Mouse (Mus musculus) midbrain, embryonic 15.5 days (tissue): ENCODE measurements at regions not wholly inside any gene's neighbourhood (a gene's known extent, or its start where the extent isn't known, plus 50 kb on each side); places are given as distances from the start of the nearest gene placed in this dataset.

Source experiments
- ATAC-seq: fragments of 200-750 bp; cut with Nextera tagmentation; replicated peaks from 2 replicates; pipeline ENCODE4 v1.8.0; 2017; ENCODE audit warnings: moderate TSS enrichment
- H3K27ac ChIP-seq: fragments of 300-500 bp; sonication (generic); 2 replicates; pipeline ENCODE4 v1.5.1; 2015; ENCODE audit warnings: mild to moderate bottlenecking, inconsistent platforms
- H3K27me3 ChIP-seq: fragments of 300-500 bp; sonication (generic); replicated peaks from 2 replicates; pipeline ENCODE4 v1.6.1; 2015; ENCODE audit warnings: inconsistent platforms
- H3K36me3 ChIP-seq: fragments of 300-500 bp; sonication (generic); replicated peaks from 2 replicates; pipeline ENCODE4 v1.6.1; 2015; ENCODE audit warnings: inconsistent platforms
- H3K4me1 ChIP-seq: fragments of 300-500 bp; sonication (generic); 2 replicates; pipeline ENCODE4 v1.6.1; 2015; ENCODE audit warnings: inconsistent platforms
- H3K4me2 ChIP-seq: fragments of 300-500 bp; sonication (generic); 2 replicates; pipeline ENCODE4 v1.6.1; 2015; ENCODE audit warnings: inconsistent platforms, mild to moderate bottlenecking, moderate library complexity
- H3K4me3 ChIP-seq: fragments of 300-500 bp; sonication (generic); 2 replicates; pipeline ENCODE4 v1.5.1; 2015; ENCODE audit warnings: mild to moderate bottlenecking, inconsistent platforms
- H3K9ac ChIP-seq: fragments of 300-500 bp; sonication (generic); 2 replicates; pipeline ENCODE4 v1.6.1; 2015; ENCODE audit warnings: mild to moderate bottlenecking, inconsistent platforms
- H3K9me3 ChIP-seq: fragments of 300-500 bp; sonication (generic); 2 replicates; pipeline ENCODE4 v1.6.1; 2016; ENCODE audit warnings: inconsistent platforms
- WGBS: fragments of 180-500 bp; shearing (Covaris S2); methylation state at CpG from one replicate; pipeline ENCODE4 v1.1.7; 2015; ENCODE audit warnings: mixed read lengths; 5-methylcytosine and 5-hydroxymethylcytosine counted together

DNA sequence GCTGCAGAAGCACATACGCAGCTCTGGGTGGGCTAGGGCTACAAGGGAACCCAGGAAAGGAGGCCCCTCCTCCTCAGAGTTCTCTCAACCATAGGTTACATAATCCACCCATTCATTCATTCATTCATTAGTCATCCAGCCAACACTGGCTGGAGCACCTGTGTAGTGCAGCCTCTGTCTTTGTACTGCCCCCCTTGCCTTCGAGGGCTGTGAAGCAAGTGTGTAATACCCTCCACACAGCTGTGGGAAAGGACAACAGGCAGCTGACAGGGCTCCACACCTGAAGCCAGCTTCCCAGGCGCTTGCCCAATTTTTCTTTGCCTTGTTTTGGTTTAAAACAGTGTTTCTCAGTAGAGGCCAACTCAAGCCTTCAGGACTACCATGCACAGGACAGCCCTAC, 285.0 kb upstream of the Runx1 start:
- Histone ChIP-seq H3K9me3 (no peaks in the 10 kb centered on the region), H3K4me3 (no peak overlapping the region), H3K36me3 (no peaks in the 10 kb centered on the region), H3K27me3 (no peaks in the 10 kb centered on the region), H3K27ac (no peak overlapping the region), H3K4me1 (no peaks in the 10 kb centered on the region), H3K9ac (no peak overlapping the region), H3K4me2 (no peak overlapping the region)
- 80% methylated on average over 3 of the region's 3 CpGs for WGBS
- no peak for ATAC-seq

DNA sequence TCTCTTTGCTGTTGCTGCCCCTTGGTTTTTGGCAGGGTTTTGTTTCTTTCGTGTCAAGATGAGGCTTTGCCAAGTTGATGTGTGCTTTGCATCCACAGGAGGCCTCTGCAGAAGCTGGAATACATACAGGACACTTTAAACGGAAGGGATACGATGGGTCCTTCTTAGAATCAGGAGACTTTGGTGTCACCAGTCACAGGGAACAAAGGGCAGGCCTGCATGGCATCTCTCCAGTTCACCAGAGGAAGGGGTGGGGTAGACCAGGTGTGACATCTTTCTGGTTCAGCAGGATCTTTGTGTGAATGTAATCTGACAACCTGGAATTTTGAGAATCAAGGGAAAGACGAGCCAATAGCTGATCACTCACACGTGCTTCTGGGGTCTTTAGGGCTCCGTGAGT, 284.5 kb upstream of the Runx1 start:
- Histone ChIP-seq H3K4me1 (no peaks in the 10 kb centered on the region), H3K4me2 (no peak overlapping the region), H3K9me3 (no peaks in the 10 kb centered on the region), H3K9ac (no peak overlapping the region), H3K4me3 (no peak overlapping the region), H3K27me3 (no peaks in the 10 kb centered on the region), H3K36me3 (no peaks in the 10 kb centered on the region), H3K27ac (no peak overlapping the region)
- WGBS = 75% methylated on average over 6 of the region's 6 CpGs
- ATAC-seq = no peak

DNA sequence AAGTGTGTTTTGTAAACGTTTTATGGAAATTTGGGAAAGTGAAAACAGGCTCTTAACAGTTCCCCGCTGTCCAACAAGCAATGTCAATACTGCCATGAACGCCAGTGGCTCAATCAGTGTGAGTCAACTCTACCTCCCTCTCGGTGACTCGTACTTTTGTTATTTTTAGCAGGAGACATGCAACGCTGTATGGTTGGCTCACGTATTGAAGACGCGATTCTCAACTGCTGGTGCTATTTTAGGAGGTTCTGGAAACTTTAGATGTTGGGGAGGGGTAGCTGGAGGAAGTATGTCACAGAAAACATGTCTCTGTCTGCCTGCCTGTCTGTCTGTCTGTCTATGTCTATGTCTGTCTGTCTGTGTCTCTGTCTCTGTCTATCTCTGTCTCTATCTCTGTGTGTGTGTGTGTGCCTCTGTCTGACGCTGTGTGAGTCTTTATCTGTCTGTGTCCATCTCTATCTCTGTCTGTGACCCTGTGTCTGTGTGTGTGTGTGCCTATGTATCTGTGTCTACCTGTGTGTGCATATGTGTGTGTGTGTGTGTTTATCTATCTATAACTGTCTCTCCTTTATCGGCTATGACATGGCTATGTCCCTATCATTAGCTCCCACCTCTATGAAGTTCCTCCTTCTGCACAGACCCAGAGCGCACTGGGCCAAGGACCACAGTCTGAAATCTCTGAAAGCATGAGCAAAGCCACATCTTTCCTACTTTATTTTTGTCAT, 283.9 kb upstream of the Runx1 start:
- 91% methylated on average over 12 of the region's 12 CpGs for WGBS
- H3K4me2 ChIP-seq = no peak overlapping the region
- no peaks in the 10 kb centered on the region for H3K9me3 ChIP-seq
- no peaks in the 10 kb centered on the region for H3K36me3 ChIP-seq
- H3K4me1 ChIP-seq = no peaks in the 10 kb centered on the region
- no peak overlapping the region for H3K27ac ChIP-seq
- no peak overlapping the region for H3K9ac ChIP-seq
- H3K27me3 ChIP-seq = no peaks in the 10 kb centered on the region
- H3K4me3 ChIP-seq = no peak overlapping the region
- ATAC-seq = no peak

DNA sequence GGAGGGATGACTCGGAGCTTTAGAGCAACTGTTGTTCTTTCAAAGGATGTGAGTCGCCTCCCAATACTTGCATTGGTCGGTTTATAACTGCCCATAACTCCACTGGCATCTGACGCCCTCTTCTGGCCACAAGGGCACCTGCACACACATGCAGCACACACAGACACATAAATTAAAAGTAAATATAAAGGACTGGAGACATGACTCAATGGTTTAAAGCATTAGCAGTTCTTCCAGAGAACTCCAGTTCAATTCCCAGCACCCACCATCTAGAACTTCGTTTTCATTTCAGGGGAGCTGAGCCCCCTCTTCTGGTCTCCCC, 281.5 kb upstream of the Runx1 start:
- no peak overlapping the region for H3K27ac ChIP-seq
- no peaks in the 10 kb centered on the region for H3K9me3 ChIP-seq
- no peak overlapping the region for H3K4me2 ChIP-seq
- WGBS = 85% methylated on average over 5 of the region's 5 CpGs
- H3K27me3 ChIP-seq = no peaks in the 10 kb centered on the region
- no peaks in the 10 kb centered on the region for H3K4me1 ChIP-seq
- H3K9ac ChIP-seq = no peak overlapping the region
- no peaks in the 10 kb centered on the region for H3K36me3 ChIP-seq
- ATAC-seq = no peak
- no peak overlapping the region for H3K4me3 ChIP-seq

DNA sequence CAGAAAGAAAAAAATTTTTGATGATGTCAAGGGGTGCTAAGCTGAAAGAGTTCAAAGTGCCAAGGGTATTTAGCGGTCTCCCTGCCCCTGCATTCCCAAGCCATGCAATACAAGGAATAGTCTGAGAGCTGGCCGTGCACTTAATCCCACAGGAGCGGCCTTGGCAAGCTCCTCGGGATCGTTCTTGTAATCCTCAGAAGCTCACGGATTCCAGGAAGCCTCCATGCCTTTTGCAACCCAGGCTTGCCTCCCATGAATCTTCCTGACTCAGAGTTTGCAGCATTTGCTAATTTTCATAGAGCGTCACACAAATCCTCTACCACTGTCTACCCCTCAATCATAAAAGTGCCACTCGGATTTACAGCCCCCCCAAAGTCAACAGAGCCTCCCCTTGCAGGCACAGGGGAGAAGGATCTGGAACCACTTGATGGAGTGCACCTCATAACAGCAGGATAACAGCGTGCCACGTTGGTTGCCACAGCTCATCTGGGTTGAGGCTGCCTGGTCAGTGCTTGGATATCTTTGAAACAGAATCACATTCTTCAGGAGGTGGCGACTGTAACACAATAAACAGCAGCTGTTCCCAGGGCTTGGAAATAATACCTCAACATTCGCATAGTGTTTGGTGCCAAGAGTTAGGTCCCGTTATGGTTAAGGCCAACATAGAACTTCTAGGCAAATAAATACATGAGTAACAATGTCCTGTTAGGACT, 281.0 kb upstream of the Runx1 start:
- Histone ChIP-seq H3K4me3 (no peak overlapping the region), H3K27me3 (no peaks in the 10 kb centered on the region), H3K27ac (no peak overlapping the region), H3K9ac (no peak overlapping the region), H3K4me2 (no peak overlapping the region), H3K36me3 (no peaks in the 10 kb centered on the region), H3K9me3 (no peaks in the 10 kb centered on the region), H3K4me1 (no peaks in the 10 kb centered on the region)
- ATAC-seq = no peak
- 79% methylated on average over 13 of the region's 13 CpGs for WGBS

DNA sequence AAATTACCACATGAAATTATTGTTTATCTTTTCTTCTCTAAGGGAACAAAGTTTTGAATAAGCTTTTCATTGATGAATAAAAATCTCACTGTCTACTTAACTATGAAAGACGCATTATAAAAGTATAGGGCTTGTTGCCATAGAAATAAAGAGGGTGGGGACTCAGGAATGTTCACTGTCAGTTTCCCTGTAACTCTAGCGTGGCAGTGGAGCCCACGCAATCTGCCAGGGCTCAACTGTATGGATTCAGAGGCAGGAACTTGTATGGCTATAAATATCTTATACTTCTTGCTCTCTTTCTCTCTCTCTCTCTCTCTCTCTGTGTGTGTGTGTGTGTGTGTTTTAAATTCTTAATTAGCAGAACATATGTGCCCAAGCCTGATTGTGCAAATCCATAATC, 276.2 kb upstream of the Runx1 start:
- ATAC-seq = no peak
- Histone ChIP-seq H3K9me3 (no peaks in the 10 kb centered on the region), H3K27ac (no peak overlapping the region), H3K4me1 (no peaks in the 10 kb centered on the region), H3K4me3 (no peak overlapping the region), H3K9ac (no peak overlapping the region), H3K36me3 (no peaks in the 10 kb centered on the region), H3K4me2 (no peak overlapping the region), H3K27me3 (no peaks in the 10 kb centered on the region)
- WGBS = 46% methylated on average over 3 of the region's 3 CpGs

DNA sequence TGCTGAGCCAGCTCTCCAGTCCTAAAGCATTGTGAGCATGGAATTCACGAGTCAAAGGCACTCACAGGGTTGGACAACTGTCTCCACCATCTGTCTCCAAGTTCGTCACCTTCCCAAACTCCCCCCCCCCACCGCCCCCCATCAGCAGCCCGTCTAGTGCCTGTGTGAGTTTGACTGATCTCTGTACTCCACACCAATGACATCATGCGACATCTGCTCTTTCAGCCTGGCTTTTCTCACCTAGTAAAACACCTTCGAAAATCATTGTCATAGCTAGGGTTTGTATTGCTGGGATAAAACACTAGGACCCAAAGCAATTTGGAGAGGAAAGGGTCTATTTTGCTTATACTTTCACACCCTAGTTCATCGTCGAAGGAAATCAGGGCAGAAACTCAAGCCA, 272.1 kb upstream of the Runx1 start:
- ATAC-seq = no peak

DNA sequence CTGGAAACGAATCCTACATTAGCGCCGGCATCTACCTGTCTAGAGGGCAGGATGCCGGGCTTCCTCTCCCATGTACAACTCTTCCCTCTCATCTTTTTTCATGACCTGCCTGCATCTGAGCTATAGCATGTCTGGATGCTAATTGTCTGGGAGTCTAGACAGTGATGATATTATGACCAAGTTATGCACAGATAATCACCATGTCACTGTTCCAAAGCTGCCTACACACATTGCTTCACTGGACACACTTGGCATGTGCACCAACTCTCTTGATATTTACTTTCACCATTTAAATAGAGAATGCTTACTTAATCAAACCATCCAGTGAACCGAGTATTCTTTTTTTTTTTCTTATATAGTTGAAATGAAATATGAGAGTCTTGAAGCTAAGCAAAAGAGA, 270.2 kb upstream of the Runx1 start:
- H3K4me1 ChIP-seq = no peaks in the 10 kb centered on the region
- 81% methylated on average over 5 of the region's 5 CpGs for WGBS
- H3K4me2 ChIP-seq = no peak overlapping the region
- no peak overlapping the region for H3K27ac ChIP-seq
- H3K27me3 ChIP-seq = no peaks in the 10 kb centered on the region
- no peaks in the 10 kb centered on the region for H3K9me3 ChIP-seq
- H3K9ac ChIP-seq = no peak overlapping the region
- no peak for ATAC-seq
- H3K4me3 ChIP-seq = no peak overlapping the region
- no peaks in the 10 kb centered on the region for H3K36me3 ChIP-seq

More for the DNA sequence above, 272.1 kb upstream of the Runx1 start:
- H3K9me3 ChIP-seq = no peaks in the 10 kb centered on the region
- WGBS = 82% methylated on average over 8 of the region's 8 CpGs
- H3K4me3 ChIP-seq = no peak overlapping the region
- H3K27ac ChIP-seq = no peak overlapping the region
- H3K4me2 ChIP-seq = no peak overlapping the region
- no peaks in the 10 kb centered on the region for H3K27me3 ChIP-seq
- no peak overlapping the region for H3K9ac ChIP-seq
- H3K36me3 ChIP-seq = no peaks in the 10 kb centered on the region
- H3K4me1 ChIP-seq = no peaks in the 10 kb centered on the region

DNA sequence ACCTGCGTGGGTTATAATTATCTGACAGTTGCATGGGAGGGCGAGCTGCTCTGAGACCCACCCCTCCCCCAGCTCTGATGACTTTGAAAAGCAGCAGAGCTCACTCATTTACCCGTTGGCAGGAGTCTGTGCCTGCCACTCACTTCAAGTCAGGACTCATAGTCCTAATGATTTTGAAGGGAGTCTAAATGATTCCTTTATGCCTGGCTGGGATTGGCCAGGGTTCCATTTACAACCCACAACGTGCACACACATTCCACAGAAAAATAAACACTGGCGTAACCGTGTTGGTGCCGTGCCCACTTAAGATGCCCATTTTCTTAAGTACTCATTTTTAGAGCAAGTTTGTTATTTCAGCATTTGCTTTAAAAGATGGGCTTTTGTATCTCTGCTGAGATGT, 266.8 kb upstream of the Runx1 start:
- no peaks in the 10 kb centered on the region for H3K4me1 ChIP-seq
- H3K36me3 ChIP-seq = no peaks in the 10 kb centered on the region
- H3K27ac ChIP-seq = no peak overlapping the region
- no peak overlapping the region for H3K4me2 ChIP-seq
- H3K4me3 ChIP-seq = no peak overlapping the region
- H3K27me3 ChIP-seq = no peaks in the 10 kb centered on the region
- H3K9me3 ChIP-seq = no peaks in the 10 kb centered on the region
- no peak for ATAC-seq
- no peak overlapping the region for H3K9ac ChIP-seq
- 67% methylated on average over 7 of the region's 7 CpGs for WGBS

DNA sequence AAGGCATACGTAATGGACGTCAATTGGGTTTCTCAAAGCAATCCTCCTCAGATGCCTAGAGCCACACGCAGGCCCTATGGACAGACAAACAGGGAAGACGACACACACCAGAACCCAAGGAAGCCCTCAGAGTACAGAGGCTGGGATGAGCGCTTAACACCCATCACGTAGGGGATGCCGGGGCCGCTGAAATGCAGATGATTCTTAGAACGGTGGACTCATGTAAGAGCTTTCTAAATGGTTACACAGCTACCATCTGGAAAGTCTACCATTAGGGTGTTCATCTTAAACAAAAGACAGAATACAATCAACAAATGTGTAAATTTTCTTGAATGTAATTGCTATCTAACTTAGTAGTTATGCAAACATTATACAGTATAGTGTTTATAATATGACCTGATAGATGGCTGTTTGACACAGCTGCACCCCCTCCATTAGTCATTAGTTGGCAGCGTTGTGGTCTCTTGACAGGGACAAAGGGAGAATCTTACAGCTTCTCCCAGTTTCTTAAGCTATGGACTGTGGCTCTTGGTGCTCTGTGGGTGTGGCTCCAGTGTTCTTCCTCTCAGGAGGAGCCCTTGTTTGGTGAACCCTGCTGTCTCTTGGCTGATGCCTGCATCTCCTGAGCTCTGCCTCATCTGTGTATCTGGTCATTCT, 259.4 kb upstream of the Runx1 start:
- no peak overlapping the region for H3K27ac ChIP-seq
- H3K36me3 ChIP-seq = no peaks in the 10 kb centered on the region
- no peak overlapping the region for H3K4me3 ChIP-seq
- ATAC-seq = no peak
- no peaks in the 10 kb centered on the region; the same call in 1 of the 2 replicates for H3K27me3 ChIP-seq
- no peaks in the 10 kb centered on the region for H3K9me3 ChIP-seq
- no peaks in the 10 kb centered on the region for H3K4me1 ChIP-seq
- H3K9ac ChIP-seq = no peak overlapping the region
- no peak overlapping the region for H3K4me2 ChIP-seq
- 92% methylated on average over 10 of the region's 10 CpGs for WGBS

DNA sequence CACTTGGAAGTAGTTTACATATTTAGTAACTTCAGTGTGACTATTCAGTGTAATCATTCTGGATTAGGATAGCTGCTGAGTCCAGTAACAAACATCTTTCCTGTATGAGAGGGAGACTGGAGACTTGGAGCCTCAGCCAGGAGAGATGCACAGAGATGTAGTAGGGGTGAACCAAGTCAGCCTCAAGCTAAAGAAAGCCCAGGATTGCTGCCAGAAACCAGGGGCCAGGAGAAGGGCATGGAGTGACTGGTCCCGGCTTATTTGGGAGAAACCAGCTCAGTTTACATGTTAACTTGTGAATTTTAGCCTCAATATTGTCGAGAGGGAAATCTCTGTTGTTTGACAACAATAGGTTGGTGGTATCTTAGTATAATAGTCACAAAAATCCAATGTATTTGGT, 257.8 kb upstream of the Runx1 start:
- Histone ChIP-seq H3K9ac (no peak overlapping the region), H3K36me3 (no peaks in the 10 kb centered on the region), H3K4me2 (no peak overlapping the region), H3K9me3 (no peaks in the 10 kb centered on the region), H3K4me1 (peaks cover 12% of the 10 kb centered on the region), H3K4me3 (no peak overlapping the region), H3K27me3 (no peaks in the 10 kb centered on the region; the same call in 1 of the 2 replicates), H3K27ac (no peak overlapping the region)
- ATAC-seq = no peak
- 69% methylated on average over 2 of the region's 2 CpGs for WGBS

DNA sequence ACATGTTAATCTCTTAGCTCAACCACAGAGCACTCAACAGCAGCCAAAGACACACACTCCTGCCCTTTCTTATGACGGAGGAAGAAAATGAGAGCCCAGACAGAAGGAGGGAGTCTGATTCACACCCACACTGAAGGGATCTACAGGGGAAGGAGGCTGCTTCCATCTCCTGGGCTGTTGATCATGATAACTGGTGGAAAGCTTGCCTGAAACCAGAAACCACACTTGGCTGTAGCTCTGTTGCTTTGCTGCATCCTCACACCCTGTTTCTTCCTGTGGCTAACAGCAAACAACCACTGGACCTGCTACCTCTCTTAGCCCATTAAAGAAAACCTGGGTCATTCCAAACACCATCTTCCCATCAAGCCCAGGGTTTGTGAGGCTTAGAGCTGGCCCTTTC, 257.2 kb upstream of the Runx1 start:
- H3K27ac ChIP-seq = no peak overlapping the region
- no peak for ATAC-seq
- no peak overlapping the region for H3K4me3 ChIP-seq
- whole genome bisulfite sequencing = 82% methylated on average over 1 of the region's 1 CpGs
- no peaks in the 10 kb centered on the region for H3K36me3 ChIP-seq
- no peaks in the 10 kb centered on the region for H3K9me3 ChIP-seq
- peaks cover 12% of the 10 kb centered on the region for H3K4me1 ChIP-seq
- no peak overlapping the region for H3K4me2 ChIP-seq
- H3K27me3 ChIP-seq = no peaks in the 10 kb centered on the region; the same call in 1 of the 2 replicates
- H3K9ac ChIP-seq = no peak overlapping the region

DNA sequence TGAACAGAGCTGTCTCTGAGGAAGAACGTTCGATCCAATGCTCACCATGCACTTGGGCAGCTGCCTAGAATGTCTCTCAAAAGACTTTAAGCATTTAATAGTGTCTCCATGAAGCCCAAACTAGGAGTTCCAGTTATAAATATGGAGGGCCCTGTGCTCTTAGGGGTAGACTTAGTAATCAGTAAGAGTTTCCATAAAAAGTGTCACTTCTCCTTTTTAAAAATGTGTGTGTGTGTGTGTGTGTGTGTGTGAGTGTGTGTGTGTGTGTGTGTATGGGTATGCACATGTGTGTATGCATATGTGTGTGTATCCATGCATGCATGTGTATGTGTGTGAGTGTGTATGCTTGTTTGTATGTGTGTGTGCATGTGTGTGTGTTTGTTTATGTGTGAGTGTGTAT, 255.6 kb upstream of the Runx1 start:
- WGBS = 83% methylated on average over 2 of the region's 2 CpGs
- no peaks in the 10 kb centered on the region; the same call in 1 of the 2 replicates for H3K27me3 ChIP-seq

More for the DNA sequence above, 255.6 kb upstream of the Runx1 start:
- ATAC-seq = no peak
- Histone ChIP-seq H3K36me3 (no peaks in the 10 kb centered on the region), H3K9ac (no peak overlapping the region), H3K9me3 (no peaks in the 10 kb centered on the region), H3K4me1 (peaks cover 12% of the 10 kb centered on the region), H3K4me2 (no peak overlapping the region), H3K4me3 (no peak overlapping the region), H3K27ac (no peak overlapping the region)
